28 mouse cellular contexts compared by ENCODE assay signal in genomic region chr6:28450977-28451376, GRCm38 (mm10). TPM values are rescaled to one million over a fixed set of nuclear protein-coding genes. Genes with fewer than 3 reads are reported as not detected.
DNase-seq lines count a peak whose midpoint lies in the region; ATAC-seq lines count a peak whose summit lies in the region.
"Had no signal": no experiment of that assay in that cellular context is flagged by ENCODE, and none has a peak within 500 bp of the region (broad histone marks: within the 10 kb centered on the region; RNA-seq: fewer than 3 reads in every experiment).

No protein-coding gene starts in this region.

- 0 out of 2 replicates have a peak, but pooled peaks have one; percentile 34 for ATAC-seq in hindbrain, embryonic 16.5 days
- ATAC-seq in hindbrain, embryonic 12.5 days (ENCODE audit: low FRiP score) = no peak
- ATAC-seq in neural tube, embryonic 15.5 days (ENCODE audit: low FRiP score) = no peak
- ATAC-seq: intestine, embryonic 15.5 days had no signal

- H3K27me3 ChIP-seq in hindbrain, embryonic 16.5 days (replicated peaks; ENCODE audit: control insufficient read depth, insufficient read depth, low read length) = peaks cover 22% of the 10 kb centered on the region
- peaks cover 32% of the 10 kb centered on the region for H3K27me3 ChIP-seq in hindbrain, embryonic 12.5 days
- peaks cover 28% of the 10 kb centered on the region for H3K27me3 ChIP-seq in neural tube, embryonic 15.5 days (replicated peaks)

- H3K9ac ChIP-seq in hindbrain, embryonic 16.5 days (ENCODE audit: low read depth, low read length) = no peak overlapping the region
- no peak overlapping the region for H3K9ac ChIP-seq in hindbrain, embryonic 12.5 days
- no peak overlapping the region for H3K9ac ChIP-seq in neural tube, embryonic 15.5 days (replicated peaks)
- H3K9ac ChIP-seq: embryonic facial prominence, embryonic 12.5 days; heart, embryonic 13.5 days; hindbrain, embryonic 15.5 days; intestine, embryonic 15.5 days; limb, embryonic 15.5 days; liver, embryonic 14.5 days; lung, embryonic 14.5 days; midbrain, embryonic 12.5 days had no signal

- peak; percentile 1 for DNase-seq in embryo, embryonic 10.5 days (ENCODE audit: low spot score)
- no peak for DNase-seq in embryo, embryonic 10 days (ENCODE audit: low spot score)
- peak; percentile 9 for DNase-seq in forelimb bud, embryonic 11.5 days (ENCODE audit: low read depth, low spot score)
- no peak for DNase-seq in layer of hippocampus, adult 18-20 months (ENCODE audit: low spot score in 2 of 2)
- DNase-seq in cerebellum, postnatal 36 days = no peak
- DNase-seq: adrenal gland, postnatal 25 days; cerebellum, adult 9-10 months; gastrocnemius, postnatal 25 days; heart, adult 2 months; kidney, adult 9 months; kidney, postnatal 25 days; thymus, adult 2 months; thymus, postnatal 4 days had no signal

- no peaks in the 10 kb centered on the region for H3K4me1 ChIP-seq in hindbrain, embryonic 16.5 days (ENCODE audit: control insufficient read depth, insufficient read depth, low read depth, low read length)
- H3K4me1 ChIP-seq in hindbrain, embryonic 12.5 days = no peaks in the 10 kb centered on the region
- peaks cover 6% of the 10 kb centered on the region; the same call in 1 of the 2 replicates for H3K4me1 ChIP-seq in neural tube, embryonic 15.5 days
- H3K4me1 ChIP-seq: heart, embryonic 13.5 days; hindbrain, embryonic 15.5 days; intestine, embryonic 15.5 days; midbrain, embryonic 12.5 days had no signal

- H3K27ac ChIP-seq in hindbrain, embryonic 16.5 days (ENCODE audit: low read depth, low read length) = no peak overlapping the region
- H3K27ac ChIP-seq in hindbrain, embryonic 12.5 days = no peak overlapping the region
- no peak overlapping the region for H3K27ac ChIP-seq in neural tube, embryonic 15.5 days (replicated peaks)
- H3K27ac ChIP-seq: embryonic facial prominence, embryonic 12.5 days; heart, adult 2 months; heart, embryonic 13.5 days; hindbrain, embryonic 15.5 days; intestine, embryonic 15.5 days; limb, embryonic 15.5 days; liver, embryonic 14.5 days; midbrain, embryonic 12.5 days had no signal

- 0 out of 2 replicates have a peak overlapping the region, but pooled peaks have one; percentile 12 for H3K4me2 ChIP-seq in hindbrain, embryonic 16.5 days (ENCODE audit: low read length)
- no peak overlapping the region for H3K4me2 ChIP-seq in hindbrain, embryonic 12.5 days (replicated peaks)
- peak overlapping the region; percentile 11; the same call in 1 of the 2 replicates for H3K4me2 ChIP-seq in neural tube, embryonic 15.5 days
- H3K4me2 ChIP-seq: embryonic facial prominence, embryonic 12.5 days; heart, embryonic 13.5 days; hindbrain, embryonic 15.5 days; intestine, embryonic 15.5 days; limb, embryonic 15.5 days; lung, embryonic 14.5 days; midbrain, embryonic 12.5 days had no signal

- 0% methylated on average over 11 of the region's 12 CpGs for WGBS in hindbrain, embryonic 16.5 days
- WGBS in hindbrain, embryonic 12.5 days = under 1% methylated on average over 12 of the region's 12 CpGs
- WGBS in neural tube, embryonic 15.5 days = 0% methylated on average over 12 of the region's 12 CpGs

- H3K4me3 ChIP-seq in hindbrain, embryonic 16.5 days (ENCODE audit: low read length) = no peak overlapping the region
- no peak overlapping the region for H3K4me3 ChIP-seq in hindbrain, embryonic 12.5 days
- no peak overlapping the region for H3K4me3 ChIP-seq in neural tube, embryonic 15.5 days (replicated peaks)
- H3K4me3 ChIP-seq: embryonic facial prominence, embryonic 12.5 days; heart, adult 2 months; heart, embryonic 13.5 days; hindbrain, embryonic 15.5 days; intestine, embryonic 15.5 days; limb, embryonic 15.5 days; midbrain, embryonic 12.5 days had no signal

- no peaks in the 10 kb centered on the region for H3K9me3 ChIP-seq in hindbrain, embryonic 16.5 days (ENCODE audit: control insufficient read depth, low read length)
- H3K9me3 ChIP-seq in hindbrain, embryonic 12.5 days (replicated peaks) = no peaks in the 10 kb centered on the region
- no peaks in the 10 kb centered on the region for H3K9me3 ChIP-seq in neural tube, embryonic 15.5 days (replicated peaks)
- H3K9me3 ChIP-seq: embryonic facial prominence, embryonic 12.5 days; heart, embryonic 13.5 days; hindbrain, embryonic 15.5 days; intestine, embryonic 15.5 days; limb, embryonic 15.5 days; midbrain, embryonic 12.5 days had no signal

- no peaks in the 10 kb centered on the region for H3K36me3 ChIP-seq in hindbrain, embryonic 16.5 days (ENCODE audit: control insufficient read depth, insufficient read depth, low read length)
- no peaks in the 10 kb centered on the region for H3K36me3 ChIP-seq in hindbrain, embryonic 12.5 days
- H3K36me3 ChIP-seq in neural tube, embryonic 15.5 days = no peaks in the 10 kb centered on the region
- H3K36me3 ChIP-seq: embryonic facial prominence, embryonic 12.5 days; heart, embryonic 13.5 days; hindbrain, embryonic 15.5 days; intestine, embryonic 15.5 days; limb, embryonic 15.5 days; midbrain, embryonic 12.5 days had no signal

RNA-seq across cellular contexts. Expression of gene Pax4, which starts 1.8 kb away (rescaled TPM):
- 0.29 TPM in 1 of 2 replicates, not detected in the other for polyA plus RNA-seq in hindbrain, embryonic 16.5 days (2015; fragmentation: Nextera tagmentation; extraction: Ambion mirVana)
- polyA plus RNA-seq in hindbrain, embryonic 12.5 days (2016; fragmentation: Nextera tagmentation; extraction: Ambion mirVana) = not detected in 2 replicates
- not detected in 2 replicates for polyA plus RNA-seq in neural tube, embryonic 15.5 days (2015; fragmentation: Nextera tagmentation; extraction: Ambion mirVana)
- total RNA-seq in layer of hippocampus, adult 18-20 months (2021) = not detected
- total RNA-seq: adrenal gland, postnatal 25 days; common myeloid progenitor, adult 5-6 weeks; gastrocnemius, postnatal 25 days; heart, adult 2 months; heart, postnatal 25 days; left cerebral cortex, postnatal 14 days; megakaryocyte, adult 5-6 weeks had no signal
- polyA plus RNA-seq: embryonic facial prominence, embryonic 12.5 days; heart, adult 2 months; heart, embryonic 13.5 days; hindbrain, embryonic 15.5 days; limb, embryonic 15.5 days; liver, embryonic 14.5 days; lung, embryonic 14.5 days; midbrain, embryonic 12.5 days; thymus, adult 2 months had no signal

RNA-seq across cellular contexts. Expression of gene Gcc1, which starts 22.8 kb away (rescaled TPM):
- polyA plus RNA-seq in hindbrain, embryonic 16.5 days (2015; fragmentation: Nextera tagmentation; extraction: Ambion mirVana) = 10.4 and 12.6 TPM in 2 replicates
- 16.0 and 16.4 TPM in 2 replicates for polyA plus RNA-seq in hindbrain, embryonic 12.5 days (2016; fragmentation: Nextera tagmentation; extraction: Ambion mirVana)
- 11.0 and 12.8 TPM in 2 replicates for polyA plus RNA-seq in neural tube, embryonic 15.5 days (2015; fragmentation: Nextera tagmentation; extraction: Ambion mirVana)
- 10 to 100 TPM; 18.3 to 20.8 TPM for total RNA-seq in layer of hippocampus, adult 18-20 months (2021)

RNA-seq across cellular contexts. Expression of gene Fscn3, which starts 23.4 kb away (rescaled TPM):
- polyA plus RNA-seq in hindbrain, embryonic 16.5 days (2015; fragmentation: Nextera tagmentation; extraction: Ambion mirVana) = not detected in 2 replicates
- not detected in 2 replicates for polyA plus RNA-seq in hindbrain, embryonic 12.5 days (2016; fragmentation: Nextera tagmentation; extraction: Ambion mirVana)
- not detected in 2 replicates for polyA plus RNA-seq in neural tube, embryonic 15.5 days (2015; fragmentation: Nextera tagmentation; extraction: Ambion mirVana)
- not detected for total RNA-seq in layer of hippocampus, adult 18-20 months (2021)
- total RNA-seq: adrenal gland, postnatal 25 days; common myeloid progenitor, adult 5-6 weeks; gastrocnemius, postnatal 25 days; heart, adult 2 months; heart, postnatal 25 days; left cerebral cortex, postnatal 14 days; megakaryocyte, adult 5-6 weeks had no signal
- polyA plus RNA-seq: embryonic facial prominence, embryonic 12.5 days; heart, adult 2 months; heart, embryonic 13.5 days; hindbrain, embryonic 15.5 days; intestine, embryonic 15.5 days; limb, embryonic 15.5 days; lung, embryonic 14.5 days; midbrain, embryonic 12.5 days had no signal

RNA-seq across cellular contexts. Expression of gene Snd1, which starts 24.0 kb away (rescaled TPM):
- 69.7 and 84.6 TPM in 2 replicates for polyA plus RNA-seq in hindbrain, embryonic 16.5 days (2015; fragmentation: Nextera tagmentation; extraction: Ambion mirVana)
- 113 TPM in 2 replicates for polyA plus RNA-seq in hindbrain, embryonic 12.5 days (2016; fragmentation: Nextera tagmentation; extraction: Ambion mirVana)
- polyA plus RNA-seq in neural tube, embryonic 15.5 days (2015; fragmentation: Nextera tagmentation; extraction: Ambion mirVana) = 71.1 and 86.1 TPM in 2 replicates
- 100 to 1,000 TPM; 115 to 117 TPM for total RNA-seq in layer of hippocampus, adult 18-20 months (2021)

RNA-seq across cellular contexts. Expression of gene Arf5, which starts 27.6 kb away (rescaled TPM):
- polyA plus RNA-seq in hindbrain, embryonic 16.5 days (2015; fragmentation: Nextera tagmentation; extraction: Ambion mirVana) = 450 and 472 TPM in 2 replicates
- polyA plus RNA-seq in hindbrain, embryonic 12.5 days (2016; fragmentation: Nextera tagmentation; extraction: Ambion mirVana) = 325 and 330 TPM in 2 replicates
- 429 and 444 TPM in 2 replicates for polyA plus RNA-seq in neural tube, embryonic 15.5 days (2015; fragmentation: Nextera tagmentation; extraction: Ambion mirVana)
- total RNA-seq in layer of hippocampus, adult 18-20 months (2021) = 100 to 1,000 TPM; 258 to 267 TPM

Comparison
In these comparisons a context has a peak if more than half of its experiments do, and no peak if none do; other contexts are left out.
1. DNase-seq: peak in embryo, embryonic 10.5 days (single experiment) and forelimb bud, embryonic 11.5 days (single experiment); none in embryo, embryonic 10 days (single experiment), layer of hippocampus, adult 18-20 months (0 of 2) and cerebellum, postnatal 36 days (0 of 2).